Mouse (Mus musculus): ENCODE measurements at regions not wholly inside any gene's neighbourhood (a gene's known extent, or its start where the extent isn't known, plus 50 kb on each side); places are given as distances from the start of the nearest gene placed in this dataset.

GRCm38 (mm10) chr7:37093721-37094120, 395.8 kb downstream of the Tshz3 start:
- DNase-seq: no peak

- no peak for DNase-seq
Observed at GRCm38 (mm10) chr7:37095839-37096238, 397.9 kb downstream of the Tshz3 start.

- DNase-seq: no peak
Observed at GRCm38 (mm10) chr7:37096291-37096690, 398.4 kb downstream of the Tshz3 start.

- DNase-seq: no peak
Observed at GRCm38 (mm10) chr7:37098950-37099349, 401.0 kb downstream of the Tshz3 start.

GRCm38 (mm10) chr7:37104671-37105070, 406.8 kb downstream of the Tshz3 start:
- DNase-seq: no peak

- no peak for DNase-seq
Observed at GRCm38 (mm10) chr7:37111071-37111470, 413.2 kb downstream of the Tshz3 start.

GRCm38 (mm10) chr7:37120776-37121175, 422.9 kb downstream of the Tshz3 start:
- no peak for DNase-seq

GRCm38 (mm10) chr7:37140191-37140590, 442.3 kb downstream of the Tshz3 start:
- DNase-seq: peak; percentile 11

GRCm38 (mm10) chr7:37142780-37143179, 444.9 kb downstream of the Tshz3 start:
- no peak for DNase-seq

GRCm38 (mm10) chr7:37144303-37144702, 446.4 kb downstream of the Tshz3 start:
- no peak for DNase-seq

GRCm38 (mm10) chr7:37149711-37150110, 451.8 kb downstream of the Tshz3 start:
- DNase-seq: no peak

GRCm38 (mm10) chr7:37159801-37160200, 461.9 kb downstream of the Tshz3 start:
- DNase-seq: no peak

GRCm38 (mm10) chr7:37168883-37169282, 471.0 kb downstream of the Tshz3 start:
- no peak for DNase-seq

- DNase-seq: no peak
Observed at GRCm38 (mm10) chr7:37175746-37176145, 477.8 kb downstream of the Tshz3 start.

- DNase-seq: no peak
Observed at GRCm38 (mm10) chr7:37178256-37178655, 480.3 kb downstream of the Tshz3 start.

- no peak for DNase-seq
Observed at GRCm38 (mm10) chr7:37179907-37180306, 482.0 kb downstream of the Tshz3 start.

- no peak for DNase-seq
Observed at GRCm38 (mm10) chr7:37180416-37180815, 482.5 kb downstream of the Tshz3 start.

GRCm38 (mm10) chr7:37181109-37181508, 483.2 kb downstream of the Tshz3 start:
- DNase-seq: no peak

- no peak for DNase-seq
Observed at GRCm38 (mm10) chr7:37192536-37192935, 494.6 kb downstream of the Tshz3 start.

- DNase-seq: no peak
Observed at GRCm38 (mm10) chr7:37204800-37205199, 506.9 kb downstream of the Tshz3 start.

- DNase-seq: no peak
Observed at GRCm38 (mm10) chr7:37208305-37208704, 510.4 kb downstream of the Tshz3 start.

GRCm38 (mm10) chr7:37213751-37214181, 515.8 kb downstream of the Tshz3 start:
- DNase-seq: peak; percentile 2

GRCm38 (mm10) chr7:37215498-37215897, 517.6 kb downstream of the Tshz3 start:
- DNase-seq: no peak

- no peak for DNase-seq
Observed at GRCm38 (mm10) chr7:37220476-37220875, 522.6 kb downstream of the Tshz3 start.

- no peak for DNase-seq
Observed at GRCm38 (mm10) chr7:37226423-37226822, 528.5 kb downstream of the Tshz3 start.

Data from adrenal gland, postnatal 10 days (tissue).